Mouse (Mus musculus) cerebellum, postnatal 36 days (tissue): ENCODE data around the gene Upb1.
"Not testable (repeated sequence)": the region's sequence is repeated elsewhere in the genome, so short reads cannot be mapped to it uniquely, and the experiment has no call there.

Experiments used
- DNase-seq, 2 experiments: peaks; one replicate each; pipeline ENCODE4 v3.0.0; 2021 to 2022; ENCODE audit warnings: mixed read lengths in 2 of 2

Gene Upb1

DNA sequence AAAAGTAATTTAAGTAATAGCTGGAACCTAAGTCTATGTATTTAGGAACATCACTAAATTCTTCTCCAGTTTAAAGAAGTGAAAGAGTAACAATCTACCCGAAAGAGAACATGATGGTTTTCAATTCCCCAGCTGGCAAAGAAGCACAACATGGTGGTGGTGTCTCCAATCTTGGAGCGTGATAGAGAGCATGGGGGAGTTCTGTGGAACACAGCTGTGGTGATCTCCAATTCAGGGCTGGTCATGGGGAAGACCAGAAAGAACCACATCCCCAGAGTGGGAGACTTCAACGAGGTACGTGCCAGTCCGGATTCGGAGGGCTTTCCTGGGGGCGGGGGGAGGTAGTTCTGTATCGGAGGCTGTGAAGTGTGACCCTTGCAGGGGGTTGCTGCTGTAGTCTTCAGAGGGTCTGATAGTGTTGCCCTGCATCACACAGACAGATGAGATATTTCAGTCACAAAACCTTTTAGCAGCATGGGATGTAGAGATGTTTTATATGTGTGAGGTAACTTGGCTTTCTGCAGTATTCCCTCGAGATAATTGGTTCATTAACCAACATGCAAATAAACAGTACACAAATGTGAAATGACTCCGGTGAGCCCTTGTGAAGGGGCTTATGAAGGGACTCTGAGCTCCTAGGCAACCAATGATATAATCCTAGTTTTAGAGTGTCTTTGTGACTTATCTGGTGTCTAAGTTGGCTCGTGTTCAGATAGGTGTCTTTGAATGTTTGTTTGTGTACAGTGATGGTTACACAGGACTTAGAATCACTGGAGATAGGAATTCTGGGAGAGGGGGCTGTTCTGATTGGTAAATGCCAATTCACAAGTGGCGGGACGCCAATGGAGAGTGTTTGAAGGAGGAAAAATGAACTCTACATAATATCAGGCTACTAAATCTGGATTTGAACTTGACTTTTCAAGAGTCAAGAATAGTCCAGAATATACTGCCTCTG is 27.4 kb downstream of the Upb1 start:
- no peak for DNase-seq

DNA sequence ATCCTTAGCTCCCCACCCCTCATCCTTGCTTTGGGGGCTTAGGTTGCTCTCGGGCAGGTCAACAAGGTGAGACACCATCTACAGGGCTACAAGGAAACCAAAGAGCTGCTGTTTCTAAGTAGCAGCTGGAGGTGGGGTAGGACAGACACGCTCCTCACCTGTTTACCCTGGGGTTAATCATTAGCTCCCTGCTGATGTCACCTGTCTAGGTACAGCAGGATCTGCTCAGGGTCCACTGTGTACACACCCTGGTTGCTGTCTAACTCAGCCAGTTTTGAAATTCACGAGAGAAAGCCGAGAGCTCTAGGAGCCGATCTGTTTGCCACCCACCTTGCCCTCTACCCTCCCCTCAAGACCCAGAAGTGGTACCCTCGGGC is 28.1 kb downstream of the Upb1 start:
- DNase-seq = no peak

DNA sequence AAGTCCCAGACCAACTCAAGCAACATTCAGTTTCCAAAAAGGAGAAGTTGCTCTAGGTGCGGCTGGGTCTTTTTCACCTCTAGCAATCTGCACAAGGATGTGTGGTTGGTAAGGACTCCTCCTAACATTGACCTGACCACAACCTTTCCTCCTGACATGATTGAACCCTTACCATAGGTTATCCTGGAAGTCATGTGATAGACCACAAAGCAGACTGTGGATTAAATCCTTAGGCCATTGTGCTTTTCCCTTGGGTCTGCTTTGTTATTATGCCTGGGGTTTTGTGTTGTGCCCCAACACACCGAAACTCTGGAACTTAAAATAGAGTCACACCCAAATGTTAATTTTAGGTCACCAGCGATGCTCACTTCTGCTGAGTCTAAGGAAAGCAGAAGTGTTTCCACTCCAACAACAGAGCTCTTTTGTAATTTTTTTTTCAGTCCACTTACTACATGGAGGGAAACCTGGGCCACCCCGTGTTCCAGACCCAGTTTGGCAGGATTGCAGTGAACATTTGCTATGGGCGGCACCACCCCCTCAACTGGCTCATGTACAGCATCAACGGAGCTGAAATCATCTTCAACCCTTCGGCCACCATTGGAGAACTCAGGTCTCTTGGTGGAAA is 28.7 kb downstream of the Upb1 start:
- DNase-seq = peak in 1 of 2 experiments; percentile 16

DNA sequence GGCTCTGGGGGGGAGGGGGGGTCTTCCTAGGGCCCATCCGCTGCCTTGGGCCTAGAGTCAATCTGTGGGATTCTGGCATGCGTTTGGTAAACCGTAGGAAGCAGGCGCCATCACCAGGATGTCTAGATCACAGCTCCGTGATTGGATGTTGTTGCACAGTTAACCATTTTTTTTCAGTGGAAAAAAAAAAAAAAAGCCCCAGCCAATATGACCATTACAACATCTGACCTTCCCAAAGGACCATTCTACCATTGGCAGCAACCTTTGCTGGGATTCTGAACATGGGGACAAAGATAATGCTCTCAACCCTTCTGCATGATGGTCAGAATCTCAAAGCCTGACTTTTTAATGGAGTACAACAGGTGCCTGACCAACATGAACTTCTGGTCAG is 29.2 kb downstream of the Upb1 start:
- DNase-seq = no peak

DNA sequence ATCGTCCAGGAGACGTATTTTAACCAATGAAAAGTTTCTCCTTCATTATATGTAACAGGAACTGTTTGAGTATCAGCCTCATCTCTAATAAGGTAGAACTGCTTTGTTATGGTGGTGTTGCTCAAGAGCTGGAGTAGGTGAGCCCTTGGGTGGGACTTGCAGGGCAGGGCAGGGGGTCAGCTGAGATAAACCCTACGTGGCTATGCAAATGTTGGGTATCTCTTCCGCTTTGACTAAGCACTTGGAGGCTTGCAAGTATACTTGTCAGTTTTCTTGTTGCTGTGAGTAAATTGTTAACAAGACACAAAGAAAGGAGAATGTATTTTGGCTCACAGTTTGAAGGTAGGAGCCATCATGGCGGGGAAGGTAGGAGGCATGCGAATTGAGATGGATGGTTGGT is 29.7 kb downstream of the Upb1 start:
- no peak for DNase-seq

DNA sequence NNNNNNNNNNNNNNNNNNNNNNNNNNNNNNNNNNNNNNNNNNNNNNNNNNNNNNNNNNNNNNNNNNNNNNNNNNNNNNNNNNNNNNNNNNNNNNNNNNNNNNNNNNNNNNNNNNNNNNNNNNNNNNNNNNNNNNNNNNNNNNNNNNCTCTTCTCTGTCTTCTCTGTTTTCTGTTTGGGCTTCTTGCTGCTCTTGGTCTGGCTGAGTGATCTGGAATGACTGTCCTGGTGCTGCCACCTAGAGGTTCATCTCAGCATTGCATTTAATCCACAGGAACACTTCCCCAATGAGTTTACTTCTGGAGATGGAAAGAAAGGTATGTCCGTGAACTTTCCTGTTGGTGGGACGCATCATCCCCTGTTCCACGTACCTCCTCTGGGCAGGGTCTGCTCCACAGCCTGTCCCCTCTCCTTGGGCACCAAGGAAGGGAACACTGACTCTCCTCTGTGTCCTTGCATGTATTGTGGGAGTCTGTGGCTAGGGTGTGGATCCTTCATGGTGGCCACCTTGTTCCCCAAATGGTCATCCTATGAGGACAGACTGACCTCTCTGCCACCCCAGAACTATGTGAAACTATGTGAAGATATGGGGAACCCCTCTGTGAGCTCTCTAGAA is 35.8 kb downstream of the Upb1 start:
- peak; percentile 77 to 92 for DNase-seq

DNA sequence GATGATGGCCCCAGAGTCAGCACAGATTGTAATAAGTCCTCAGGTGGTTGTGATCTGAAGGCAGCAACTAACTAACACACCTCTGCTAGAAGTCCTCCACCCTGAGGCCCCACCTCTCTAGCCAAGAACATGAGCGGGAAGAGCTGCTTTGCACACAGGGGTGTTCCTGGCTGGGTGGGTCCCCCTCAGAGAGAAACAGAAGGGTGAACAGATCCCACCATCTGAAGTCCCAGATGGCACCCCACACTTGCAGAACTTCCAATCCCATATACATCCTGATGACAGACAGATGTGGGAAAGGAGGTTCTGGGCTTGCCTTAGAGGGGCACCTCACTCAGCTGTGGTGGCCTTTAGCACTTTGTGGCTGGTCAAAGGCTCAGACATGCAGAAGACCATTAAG is 36.4 kb downstream of the Upb1 start:
- DNase-seq = no peak

DNA sequence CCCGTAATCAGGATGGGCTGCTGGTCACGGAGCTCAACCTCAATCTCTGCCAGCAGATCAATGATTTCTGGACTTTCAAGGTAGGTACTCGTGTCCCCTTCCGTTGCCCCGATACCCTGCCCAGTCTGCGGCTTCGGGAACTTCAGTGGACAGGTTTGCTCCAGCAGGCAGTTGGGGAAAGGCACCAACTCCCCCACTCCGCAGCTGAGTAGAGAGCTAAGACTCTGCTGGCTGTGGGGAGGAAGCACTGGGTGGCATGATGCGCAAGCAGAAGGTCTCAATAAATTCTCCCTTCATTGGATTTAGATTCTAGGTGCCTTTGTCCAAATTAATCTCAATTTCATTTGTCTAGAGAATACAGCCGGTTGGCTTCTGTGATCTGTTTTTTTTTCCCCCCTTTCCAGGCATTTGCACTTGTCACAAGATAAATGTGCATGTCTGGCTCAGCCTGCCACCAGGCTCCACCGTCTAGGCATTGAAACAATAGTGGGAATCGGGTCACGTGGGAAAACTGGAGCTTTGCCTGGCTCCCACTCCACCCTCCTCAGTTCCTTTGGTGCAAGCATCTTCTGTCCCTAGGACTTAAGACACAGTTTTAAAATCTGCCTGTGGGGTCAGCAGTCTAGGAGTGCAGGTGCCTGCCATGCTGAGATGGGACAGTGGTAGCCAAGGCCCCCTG is 37.4 kb downstream of the Upb1 start:
- peak in 1 of 2 experiments; percentile 11 for DNase-seq

DNA sequence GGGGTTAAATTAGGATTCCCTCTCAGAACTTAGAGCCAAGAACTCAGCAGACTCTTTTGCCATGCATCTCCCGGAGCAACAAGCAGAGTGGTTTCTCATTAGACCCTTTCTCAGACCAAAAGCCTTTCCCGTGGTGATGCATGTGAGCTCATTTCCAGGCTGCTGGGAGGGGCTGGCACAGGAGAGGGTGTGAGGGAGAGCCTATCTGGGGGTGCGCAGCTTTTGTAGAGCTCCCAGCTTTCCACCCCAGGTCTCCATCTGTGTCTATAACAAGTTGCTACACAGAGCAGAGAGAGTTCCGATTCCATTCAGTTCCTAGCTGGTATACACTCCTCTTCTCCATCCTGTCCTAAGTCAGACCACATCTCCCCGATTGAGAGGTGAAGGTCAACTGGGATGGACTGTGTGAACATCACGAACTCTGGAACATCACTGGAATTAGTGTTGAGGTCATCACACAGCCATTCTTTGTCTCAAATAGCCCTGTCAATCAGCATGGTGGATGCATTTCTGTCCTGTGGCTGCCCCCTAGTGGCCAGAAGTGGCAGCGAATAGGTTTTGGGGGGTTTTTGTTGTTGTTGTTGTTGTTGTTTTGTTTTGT is 38.4 kb downstream of the Upb1 start:
- DNase-seq = peak; percentile 43 to 63

DNA sequence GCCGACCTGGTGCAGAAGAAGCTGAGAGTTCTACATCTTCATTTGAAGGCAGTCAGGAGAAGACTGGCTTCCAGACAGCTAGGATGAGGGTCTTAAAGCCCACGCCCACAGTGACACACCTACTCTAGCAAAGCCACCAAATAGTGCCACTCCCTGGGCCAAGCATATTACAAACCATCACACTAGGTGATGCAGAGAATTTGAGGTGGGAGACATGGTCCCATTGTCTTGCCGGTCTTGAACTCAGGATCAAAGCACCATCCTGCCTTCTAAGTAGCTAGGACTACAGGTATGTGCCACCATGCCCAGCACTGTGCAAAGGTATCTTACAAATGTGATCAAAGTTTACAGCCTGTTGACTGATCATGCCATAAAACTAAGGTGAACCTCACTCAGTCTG is 39.8 kb downstream of the Upb1 start:
- DNase-seq = no peak

DNA sequence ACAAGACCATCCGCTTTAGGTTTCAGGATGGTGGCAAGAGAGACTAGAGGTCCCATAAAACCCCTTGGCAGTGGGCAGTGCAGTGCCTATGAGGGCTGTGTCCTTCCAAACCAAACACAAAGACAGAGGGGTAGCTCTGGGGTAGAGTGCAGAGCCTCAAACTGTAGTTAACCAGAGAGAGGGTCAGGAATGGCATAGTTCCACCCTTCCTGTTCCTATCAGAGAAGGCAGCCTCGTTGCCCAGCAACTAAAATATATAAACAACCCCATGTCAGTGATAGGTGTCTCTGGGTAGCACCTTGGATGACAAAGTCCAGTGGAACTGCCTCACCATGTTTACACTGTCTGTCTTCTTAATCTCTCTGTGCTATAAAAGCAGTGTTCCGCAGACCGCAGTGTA is 40.9 kb downstream of the Upb1 start:
- DNase-seq = no peak

DNA sequence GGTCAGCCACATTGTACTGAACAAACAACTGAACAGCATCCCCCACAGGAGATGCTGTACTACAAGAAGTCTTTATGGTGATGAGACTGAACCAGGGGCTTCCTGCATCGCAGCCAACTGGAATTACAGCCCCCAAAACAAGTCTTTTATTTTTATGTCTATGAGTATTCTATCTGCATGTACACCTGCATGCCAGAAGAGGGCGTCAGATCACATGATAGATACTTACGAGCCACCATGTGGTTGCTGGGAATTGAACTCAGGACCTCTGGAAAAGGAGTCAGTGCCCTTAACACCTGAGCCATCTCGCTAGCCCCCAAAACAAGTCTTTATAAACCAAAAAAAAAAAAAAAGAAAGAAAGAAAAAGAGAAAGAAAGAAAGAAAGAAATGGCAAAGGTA is 42.1 kb downstream of the Upb1 start:
- DNase-seq = no peak

DNA sequence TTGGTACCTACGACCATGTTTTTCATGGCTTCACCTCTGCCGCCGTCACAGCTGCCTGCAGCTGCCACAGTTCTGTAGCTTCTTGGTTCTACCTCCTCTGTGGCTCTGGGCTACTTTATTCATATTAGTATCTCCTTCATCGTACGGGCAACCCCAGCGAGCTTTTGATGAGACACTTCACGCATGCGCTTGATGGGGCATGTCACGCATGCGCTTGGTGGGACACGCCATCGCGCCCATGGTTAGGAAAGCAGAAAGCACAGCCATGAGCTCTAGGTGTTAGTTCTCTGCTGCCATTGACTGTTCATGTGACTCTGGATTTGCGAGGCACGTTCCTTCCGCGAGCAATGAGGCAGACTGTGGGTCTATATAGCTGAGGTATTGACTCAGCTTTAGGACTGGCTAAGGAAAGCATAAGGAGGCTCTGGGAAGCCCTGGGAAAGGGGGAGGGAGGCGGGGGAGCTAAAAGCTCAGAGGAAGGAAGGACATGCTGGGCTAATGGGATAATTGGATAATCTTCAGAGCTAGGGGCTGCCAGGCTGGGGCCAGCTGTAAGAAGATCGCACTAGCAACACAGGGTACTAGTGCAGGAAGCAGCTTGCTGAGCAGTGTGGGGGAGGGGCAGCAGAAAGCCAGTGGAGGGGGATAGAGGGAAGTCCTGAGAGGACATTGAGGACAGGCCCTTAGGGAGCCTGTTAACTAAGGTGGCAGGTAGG is 43.4 kb downstream of the Upb1 start:
- DNase-seq = no peak

DNA sequence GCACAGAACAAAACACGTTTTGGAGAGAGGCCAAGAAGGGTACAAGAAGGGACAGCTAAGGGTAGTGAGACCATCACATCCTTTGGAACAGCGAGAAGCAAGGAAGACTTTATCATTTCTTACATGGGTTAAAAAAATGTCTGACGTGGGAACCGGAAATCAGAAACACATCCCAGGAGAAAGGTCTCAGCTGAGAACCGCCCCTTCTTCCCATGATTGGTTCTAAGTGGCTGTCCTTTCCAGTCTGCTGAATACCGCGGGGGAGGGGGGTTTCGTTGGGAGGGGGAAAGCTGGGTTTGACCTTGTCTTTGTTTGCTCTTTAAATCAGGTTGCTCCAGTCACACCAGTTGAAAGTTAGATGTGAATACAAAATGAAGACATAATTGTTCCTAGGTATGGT is 44.1 kb downstream of the Upb1 start:
- no peak for DNase-seq

DNA sequence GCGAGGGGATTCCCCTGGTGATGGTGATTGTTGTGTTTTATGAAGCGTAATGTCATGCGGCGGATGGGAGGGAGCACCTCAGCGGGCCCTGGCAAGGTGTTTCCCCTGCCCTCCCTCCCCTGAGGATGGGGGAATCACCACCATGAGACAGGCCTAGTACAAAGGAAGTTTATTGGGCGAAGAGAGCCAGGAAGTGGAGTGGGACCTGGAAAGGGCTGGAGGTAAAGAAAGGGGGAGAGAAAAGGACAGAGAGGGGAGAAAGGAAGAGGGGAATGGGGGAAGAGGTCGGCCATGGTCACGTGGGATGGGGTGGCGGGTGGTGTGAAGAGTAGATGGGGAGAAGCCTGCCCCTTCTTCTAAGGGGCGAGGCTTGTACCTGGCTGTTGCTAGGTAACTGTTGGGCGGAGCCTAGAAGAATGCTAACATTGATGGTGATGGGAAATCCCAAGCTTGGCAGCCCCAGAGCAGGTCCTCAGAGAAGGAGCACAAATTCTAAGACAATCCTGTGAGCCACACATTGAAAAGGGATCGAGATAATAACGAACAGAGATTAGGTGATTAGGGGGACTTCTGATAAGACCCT is 45.7 kb downstream of the Upb1 start:
- no peak for DNase-seq

DNA sequence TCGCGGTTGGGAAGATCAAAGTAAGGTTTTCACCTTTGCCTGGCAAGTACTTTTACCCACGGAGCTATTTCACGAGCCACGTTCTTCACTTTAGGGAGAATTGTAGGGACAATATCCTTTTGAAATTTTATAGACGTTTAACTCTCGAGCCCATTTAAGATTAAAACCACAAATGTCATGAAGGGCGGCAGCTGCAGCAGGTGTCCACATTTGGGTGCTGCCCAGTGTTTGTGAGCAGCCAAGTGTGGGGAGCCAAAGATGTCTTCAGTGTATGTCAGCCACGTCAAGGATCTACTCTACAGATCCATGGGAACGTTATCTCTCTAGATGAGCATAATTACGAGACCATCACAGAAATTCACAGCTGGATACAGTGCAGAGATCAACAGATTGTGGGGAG is 46.6 kb downstream of the Upb1 start:
- DNase-seq = no peak

DNA sequence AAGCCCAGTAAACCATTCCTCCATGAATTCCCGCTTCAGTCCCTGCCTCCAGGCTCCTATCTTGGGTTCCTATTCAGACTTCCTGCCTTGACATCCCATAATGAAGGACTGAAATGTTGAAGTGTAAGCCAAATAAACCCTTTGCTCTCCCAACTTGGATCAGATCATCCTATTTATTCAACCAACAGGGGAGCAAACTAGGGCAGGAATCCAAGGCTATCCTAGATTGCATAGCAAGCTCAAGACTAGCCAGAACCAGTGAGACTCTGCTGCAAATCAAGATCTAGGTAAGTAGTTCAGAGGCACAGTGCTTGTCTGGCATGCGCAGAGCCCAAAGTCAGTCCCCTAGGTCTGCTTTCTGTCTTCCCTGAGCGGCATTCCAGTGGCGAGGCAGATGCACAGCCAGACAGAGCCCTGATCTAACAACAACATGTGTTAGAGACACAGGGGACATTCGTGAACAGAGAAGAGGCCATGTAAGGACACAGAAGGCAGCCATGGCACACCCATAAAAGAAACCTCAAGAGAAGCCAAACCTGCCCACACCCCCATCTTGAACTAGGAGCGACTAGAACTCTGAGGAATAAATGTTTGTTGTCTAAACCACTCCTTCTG is 48.0 kb downstream of the Upb1 start:
- no peak for DNase-seq

DNA sequence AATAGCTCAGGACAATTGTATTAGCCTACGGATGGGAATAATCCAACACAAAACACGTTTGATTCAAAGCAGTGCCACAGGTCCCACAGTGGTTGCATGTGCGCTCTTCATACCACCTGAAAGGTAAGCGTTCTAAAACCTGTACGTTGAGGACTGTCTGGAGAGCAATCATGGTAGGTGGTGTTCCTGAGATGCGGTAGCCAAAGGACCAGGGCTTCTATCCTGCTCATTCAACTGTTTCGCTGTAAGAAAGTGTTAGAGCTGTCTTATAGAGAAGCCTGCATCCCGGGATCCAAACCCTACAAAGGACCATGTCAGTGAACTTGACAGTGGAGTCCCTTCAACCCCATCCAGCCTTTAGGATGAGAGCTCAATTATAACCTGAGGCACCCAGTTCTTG is 49.4 kb downstream of the Upb1 start:
- DNase-seq = no peak

DNA sequence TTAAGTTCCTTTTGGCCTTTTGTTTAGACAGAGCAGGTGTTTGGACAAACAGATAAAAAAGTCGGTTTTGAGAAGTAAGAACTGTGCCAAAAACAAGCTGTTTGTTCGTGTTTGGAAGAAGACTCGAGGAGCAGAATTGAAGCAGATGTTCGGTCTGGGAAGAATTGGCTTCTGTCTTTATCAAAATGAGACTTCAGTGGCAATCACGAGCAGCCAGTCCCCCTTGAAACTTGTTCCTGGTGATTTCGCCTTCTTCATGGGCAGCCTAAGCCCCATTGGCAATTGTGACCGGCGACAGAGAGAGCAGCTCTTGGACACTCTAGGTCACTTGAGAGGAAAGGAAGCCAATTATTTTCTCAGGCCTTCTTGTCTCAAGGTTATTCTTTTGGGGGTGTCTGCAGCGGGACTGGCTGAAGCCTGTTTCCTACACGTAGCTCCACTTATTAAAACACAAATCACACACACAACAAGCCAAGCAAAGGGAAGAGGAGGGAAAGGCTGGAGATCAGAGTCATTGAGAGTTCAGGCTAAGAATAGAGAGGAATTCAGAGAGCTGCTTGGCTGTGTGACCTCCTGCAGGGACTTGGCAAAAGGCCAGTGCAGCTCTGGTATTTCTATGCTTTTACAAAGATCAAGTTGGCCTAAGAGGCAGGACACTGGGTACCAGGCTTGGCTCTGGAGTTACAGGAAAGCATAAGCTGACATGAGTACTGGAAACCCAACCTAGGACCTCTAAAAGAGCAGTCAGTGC is 50.3 kb downstream of the Upb1 start:
- DNase-seq = peak; percentile 60 to 63

DNA sequence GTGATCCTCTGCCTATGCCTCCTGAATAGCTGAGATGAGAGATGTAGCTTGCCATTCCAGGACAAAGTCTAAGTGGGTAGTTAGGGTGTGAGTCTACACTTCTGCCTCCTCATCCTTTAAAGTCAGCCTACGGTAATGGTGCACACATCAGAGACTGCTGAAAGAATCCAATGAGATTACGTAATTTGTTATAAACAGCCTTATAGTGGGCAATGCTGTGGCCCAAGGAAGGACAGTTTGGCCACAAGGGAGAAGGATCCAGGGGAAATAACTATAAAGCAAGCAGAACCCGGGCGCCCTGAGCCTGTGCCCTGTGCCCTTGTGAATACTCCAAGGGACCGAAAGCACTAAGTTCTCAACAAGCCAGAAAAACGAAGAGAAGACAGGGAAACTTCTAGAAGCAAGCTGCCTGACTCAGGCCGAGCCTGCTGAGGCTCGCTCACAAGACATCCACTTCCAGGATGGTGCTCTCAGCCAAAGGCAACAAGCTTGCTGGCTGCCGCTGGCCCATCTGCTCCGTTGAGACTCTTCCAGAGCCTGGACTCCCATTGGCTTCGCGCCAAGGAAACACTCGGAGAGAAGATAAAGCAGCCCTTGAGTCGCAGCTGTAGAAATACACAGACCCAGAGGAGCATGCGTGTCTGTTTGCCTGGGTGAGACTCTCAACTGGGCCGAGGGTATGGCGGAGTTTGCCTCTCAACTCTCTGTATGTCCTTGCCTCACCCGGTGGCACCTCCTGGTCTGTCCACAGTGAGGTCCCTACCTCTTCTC is 55.3 kb downstream of the Upb1 start:
- DNase-seq = not testable (repeated sequence)
